Mouse (Mus musculus): ENCODE measurements around the gene Snph. TPM values are rescaled to one million over a fixed set of nuclear protein-coding genes. Genes with fewer than 3 reads are reported as not detected.

Snph gene
- polyA plus RNA-seq, 1 experiment from 2014 or later = 27.7 TPM

GRCm38 (mm10) chr2:151587306-151587705, 45.1 kb downstream of the Snph start:
- Histone ChIP-seq H3K4me1 (replicated peaks) (no peaks in the 10 kb centered on the region), H3K36me3 (peaks cover 3% of the 10 kb centered on the region; the same call in 1 of the 2 replicates), H3K4me3 (no peak overlapping the region), H3K27ac (replicated peaks) (no peak overlapping the region), H3K9ac (no peak overlapping the region), H3K27me3 (no peaks in the 10 kb centered on the region), H3K9me3 (no peaks in the 10 kb centered on the region), H3K4me2 (no peak overlapping the region)
- WGBS = 83% methylated on average over 9 of the region's 9 CpGs
- ATAC-seq (ENCODE audit: low FRiP score, low read depth) = no peak

DNA sequence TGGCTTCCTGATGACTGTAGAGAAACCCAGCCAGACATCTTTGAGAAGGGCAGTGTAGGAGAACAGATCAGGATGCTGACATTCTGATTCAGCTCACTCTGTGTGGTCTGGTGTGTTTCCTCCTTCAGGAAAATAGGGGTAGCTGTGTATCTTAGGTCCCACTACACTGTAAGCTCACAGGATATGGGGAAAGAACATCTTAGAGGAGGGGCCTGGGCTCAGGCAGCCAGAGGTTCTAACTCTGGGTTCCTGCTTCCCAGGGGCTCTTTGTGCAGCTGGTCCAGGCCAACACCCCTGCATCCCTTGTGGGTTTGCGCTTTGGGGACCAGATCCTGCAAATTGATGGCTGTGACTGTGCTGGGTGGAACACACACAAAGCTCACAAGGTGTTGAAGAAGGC, 45.6 kb downstream of the Snph start:
- no peak for ATAC-seq (ENCODE audit: low FRiP score, low read depth)
- 96% methylated on average over 1 of the region's 1 CpGs for WGBS
- H3K4me3 ChIP-seq = no peak overlapping the region

DNA sequence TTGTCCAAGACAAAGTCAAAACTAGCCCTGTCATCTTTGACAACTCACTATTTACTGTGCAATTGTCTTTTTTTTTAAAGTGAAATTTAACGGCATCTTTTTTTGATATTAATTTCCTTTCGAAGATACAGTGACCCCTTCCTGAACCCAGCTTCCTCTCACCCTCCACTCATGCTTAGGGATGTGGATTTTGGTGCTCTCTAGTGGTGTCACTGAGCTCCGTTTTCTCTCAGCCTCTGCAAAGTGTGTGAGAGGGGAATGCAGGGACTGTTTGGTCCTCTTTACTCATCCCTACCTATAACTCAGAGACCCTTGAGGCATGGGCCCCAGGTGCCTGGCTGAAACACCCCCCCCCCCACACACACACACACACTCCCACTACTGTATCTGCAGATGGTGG, 46.5 kb downstream of the Snph start:
- H3K4me3 ChIP-seq = no peak overlapping the region
- no peak; the same call in 1 of the 2 replicates for ATAC-seq (ENCODE audit: low FRiP score, low read depth)
- H3K27me3 ChIP-seq = no peaks in the 10 kb centered on the region
- WGBS = 70% methylated on average over 3 of the region's 3 CpGs
- H3K9me3 ChIP-seq = no peaks in the 10 kb centered on the region
- no peak overlapping the region for H3K9ac ChIP-seq
- H3K4me2 ChIP-seq = no peak overlapping the region
- H3K27ac ChIP-seq (replicated peaks) = no peak overlapping the region
- H3K4me1 ChIP-seq (replicated peaks) = no peaks in the 10 kb centered on the region
- no peaks in the 10 kb centered on the region for H3K36me3 ChIP-seq

More for the DNA sequence above, 45.6 kb downstream of the Snph start:
- no peak overlapping the region for H3K9ac ChIP-seq
- no peaks in the 10 kb centered on the region for H3K27me3 ChIP-seq
- no peaks in the 10 kb centered on the region for H3K9me3 ChIP-seq
- no peak overlapping the region for H3K4me2 ChIP-seq
- no peaks in the 10 kb centered on the region for H3K4me1 ChIP-seq (replicated peaks)
- H3K27ac ChIP-seq (replicated peaks) = no peak overlapping the region
- peaks cover 2% of the 10 kb centered on the region; the same call in 1 of the 2 replicates for H3K36me3 ChIP-seq

GRCm38 (mm10) chr2:151580945-151581344, 51.4 kb downstream of the Snph start:
- Histone ChIP-seq H3K27me3 (no peaks in the 10 kb centered on the region), H3K9ac (no peak overlapping the region), H3K36me3 (no peaks in the 10 kb centered on the region), H3K4me2 (no peak overlapping the region), H3K27ac (replicated peaks) (no peak overlapping the region), H3K4me3 (no peak overlapping the region), H3K9me3 (no peaks in the 10 kb centered on the region), H3K4me1 (replicated peaks) (peaks cover 7% of the 10 kb centered on the region)
- no peak for ATAC-seq (ENCODE audit: low FRiP score, low read depth)
- 36% methylated on average over 1 of the region's 1 CpGs for WGBS

DNA sequence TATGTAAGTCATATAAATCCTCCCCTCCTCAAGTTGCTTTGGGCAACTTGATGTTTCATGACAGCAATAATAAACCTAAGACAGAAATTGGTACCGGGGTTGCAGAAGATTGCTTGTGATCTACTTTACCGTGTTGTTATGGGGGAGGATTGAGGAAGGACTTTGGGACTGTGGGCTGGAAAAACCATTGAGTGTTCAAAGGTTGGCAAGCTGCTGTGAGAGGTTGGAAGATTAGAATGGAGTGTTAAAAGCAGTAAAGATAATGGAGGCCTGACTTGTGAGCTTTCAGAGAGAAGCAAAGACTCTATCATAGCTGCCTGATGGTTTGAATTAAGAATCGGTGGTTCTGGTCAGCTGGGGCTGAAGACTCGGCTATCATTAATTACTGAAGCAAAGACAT, 53.2 kb downstream of the Snph start:
- no peaks in the 10 kb centered on the region for H3K36me3 ChIP-seq
- no peak for ATAC-seq (ENCODE audit: low FRiP score, low read depth)
- WGBS = 87% methylated on average over 4 of the region's 4 CpGs
- H3K27me3 ChIP-seq = no peaks in the 10 kb centered on the region
- peaks cover 16% of the 10 kb centered on the region for H3K4me1 ChIP-seq (replicated peaks)
- no peak overlapping the region for H3K9ac ChIP-seq
- no peak overlapping the region for H3K4me2 ChIP-seq
- H3K27ac ChIP-seq (replicated peaks) = no peak overlapping the region
- no peaks in the 10 kb centered on the region for H3K9me3 ChIP-seq
- H3K4me3 ChIP-seq = no peak overlapping the region

- peak overlapping the region; percentile 51 for H3K4me3 ChIP-seq
- no peaks in the 10 kb centered on the region for H3K36me3 ChIP-seq
- peak overlapping the region; percentile 92 for H3K4me2 ChIP-seq
- under 1% methylated on average over 38 of the region's 38 CpGs for WGBS
- H3K27me3 ChIP-seq = no peaks in the 10 kb centered on the region
- ATAC-seq (ENCODE audit: low FRiP score, low read depth) = peak; percentile 97
- H3K27ac ChIP-seq (replicated peaks) = peak overlapping the region; percentile 94
- H3K9ac ChIP-seq = peak overlapping the region; percentile 71
- H3K9me3 ChIP-seq = no peaks in the 10 kb centered on the region
- peaks cover 16% of the 10 kb centered on the region for H3K4me1 ChIP-seq (replicated peaks)
Observed at GRCm38 (mm10) chr2:151575699-151576389, 56.5 kb downstream of the Snph start.

GRCm38 (mm10) chr2:151575119-151575698, 57.2 kb downstream of the Snph start:
- Histone ChIP-seq H3K27me3 (no peaks in the 10 kb centered on the region), H3K9me3 (no peaks in the 10 kb centered on the region), H3K9ac (peak overlapping the region; percentile 71), H3K27ac (replicated peaks) (peak overlapping the region; percentile 94), H3K4me1 (replicated peaks) (peaks cover 16% of the 10 kb centered on the region), H3K36me3 (no peaks in the 10 kb centered on the region), H3K4me3 (peak overlapping the region; percentile 51), H3K4me2 (peak overlapping the region; percentile 92)
- ATAC-seq (ENCODE audit: low FRiP score, low read depth) = peak; percentile 2
- 21% methylated on average over 7 of the region's 7 CpGs for WGBS

- no peak overlapping the region for H3K4me3 ChIP-seq
- ATAC-seq (ENCODE audit: low FRiP score, low read depth) = no peak
Observed at GRCm38 (mm10) chr2:151574607-151575006, 57.8 kb downstream of the Snph start.

GRCm38 (mm10) chr2:151573667-151574066, 58.7 kb downstream of the Snph start:
- whole genome bisulfite sequencing = 58% methylated on average over 3 of the region's 3 CpGs
- no peak overlapping the region for H3K9ac ChIP-seq
- H3K4me3 ChIP-seq = no peak overlapping the region
- H3K27ac ChIP-seq (replicated peaks) = no peak overlapping the region
- H3K36me3 ChIP-seq = no peaks in the 10 kb centered on the region
- no peaks in the 10 kb centered on the region for H3K27me3 ChIP-seq
- no peak overlapping the region for H3K4me2 ChIP-seq
- no peaks in the 10 kb centered on the region for H3K9me3 ChIP-seq
- peaks cover 16% of the 10 kb centered on the region for H3K4me1 ChIP-seq (replicated peaks)
- ATAC-seq (ENCODE audit: low FRiP score, low read depth) = no peak

More at GRCm38 (mm10) chr2:151574607-151575006, 57.8 kb downstream of the Snph start:
- H3K27me3 ChIP-seq = no peaks in the 10 kb centered on the region
- WGBS = 54% methylated on average over 5 of the region's 5 CpGs
- no peak overlapping the region for H3K27ac ChIP-seq (replicated peaks)
- no peaks in the 10 kb centered on the region for H3K36me3 ChIP-seq
- H3K9ac ChIP-seq = no peak overlapping the region
- H3K4me2 ChIP-seq = no peak overlapping the region
- H3K9me3 ChIP-seq = no peaks in the 10 kb centered on the region
- H3K4me1 ChIP-seq (replicated peaks) = peaks cover 16% of the 10 kb centered on the region

DNA sequence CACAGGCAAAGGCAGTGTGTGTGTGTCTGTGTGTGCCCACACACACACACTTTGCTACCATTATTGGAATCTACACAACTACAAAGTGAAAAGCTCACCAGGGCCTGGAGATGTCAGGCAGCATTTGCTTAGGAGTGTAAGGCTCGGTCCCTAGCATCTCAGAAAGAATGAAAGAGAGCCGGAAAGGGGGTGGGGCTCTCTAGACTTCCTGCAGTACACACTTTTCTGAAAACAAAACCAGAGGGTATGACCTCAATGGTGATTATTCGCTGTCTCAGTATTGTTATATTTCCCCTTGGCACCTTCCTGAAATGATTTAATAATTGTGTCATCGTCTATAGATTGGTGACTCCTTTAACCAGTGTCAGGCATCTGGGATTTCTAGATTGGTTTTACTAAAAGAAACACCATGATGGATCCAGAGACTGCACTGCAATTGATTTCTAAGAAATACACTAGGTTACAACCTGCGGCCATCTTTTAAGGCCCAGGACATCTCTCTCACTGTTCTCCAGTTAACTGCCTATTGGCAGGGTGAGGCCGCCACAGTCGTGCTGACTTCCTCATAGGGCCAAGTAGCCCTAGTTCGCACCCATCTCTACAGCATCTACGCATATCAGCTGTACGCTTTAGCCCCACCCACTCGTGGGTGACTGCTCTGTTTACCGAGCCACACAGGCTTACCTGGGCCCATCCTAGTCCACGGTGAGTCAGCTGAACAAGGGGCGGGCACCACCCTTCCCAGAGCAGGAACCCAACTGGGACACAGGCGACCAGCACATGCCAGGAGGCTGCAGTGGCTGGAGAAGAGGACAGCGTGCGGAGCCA, 60.3 kb downstream of the Snph start, which contains the start of gene Sdcbp2:
TSS of gene Sdcbp2 (plus strand) at position 750 of the 828 bp plus-strand sequence.
- no peaks in the 10 kb centered on the region for H3K27me3 ChIP-seq
- H3K4me2 ChIP-seq = no peak within 1 kb of the TSS
- no peaks in the 10 kb centered on the region for H3K9me3 ChIP-seq
- H3K9ac ChIP-seq = no peak within 1 kb of the TSS
- H3K4me1 ChIP-seq (replicated peaks) = peaks cover 16% of the 10 kb centered on the region
- H3K36me3 ChIP-seq = no peaks in the 10 kb centered on the region
- WGBS = 75% methylated on average over 17 of the region's 17 CpGs
- H3K4me3 ChIP-seq = no peak within 1 kb of the TSS
- H3K27ac ChIP-seq (replicated peaks) = no peak within 1 kb of the TSS
- no peak for ATAC-seq (ENCODE audit: low FRiP score, low read depth)

DNA sequence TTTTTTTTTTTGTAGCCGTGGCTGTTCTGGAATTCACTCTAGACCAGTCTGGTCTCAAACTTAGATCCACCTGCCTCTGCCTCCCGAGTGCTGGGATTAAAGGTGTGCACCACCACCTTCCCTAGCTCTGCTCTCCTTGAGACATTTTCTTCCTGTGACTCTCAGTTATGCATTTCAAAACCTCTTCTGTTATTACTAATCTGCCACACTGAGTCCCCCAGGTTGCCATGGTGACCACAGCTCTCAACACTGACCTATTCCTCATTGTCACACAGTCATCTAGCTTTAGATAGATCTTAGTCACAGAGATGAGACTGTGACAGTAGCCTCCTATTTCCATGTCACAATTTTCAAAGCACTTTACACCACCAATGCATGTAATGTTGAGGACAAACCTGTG, 62.9 kb downstream of the Snph start:
- H3K36me3 ChIP-seq = peaks cover 8% of the 10 kb centered on the region; the same call in 1 of the 2 replicates
- H3K27me3 ChIP-seq = no peaks in the 10 kb centered on the region
- no peaks in the 10 kb centered on the region for H3K9me3 ChIP-seq
- H3K4me3 ChIP-seq = no peak overlapping the region
- WGBS = 78% methylated on average over 2 of the region's 2 CpGs
- H3K4me2 ChIP-seq = no peak overlapping the region
- H3K27ac ChIP-seq (replicated peaks) = no peak overlapping the region
- no peak for ATAC-seq (ENCODE audit: low FRiP score, low read depth)
- H3K4me1 ChIP-seq (replicated peaks) = no peaks in the 10 kb centered on the region
- no peak overlapping the region for H3K9ac ChIP-seq

DNA sequence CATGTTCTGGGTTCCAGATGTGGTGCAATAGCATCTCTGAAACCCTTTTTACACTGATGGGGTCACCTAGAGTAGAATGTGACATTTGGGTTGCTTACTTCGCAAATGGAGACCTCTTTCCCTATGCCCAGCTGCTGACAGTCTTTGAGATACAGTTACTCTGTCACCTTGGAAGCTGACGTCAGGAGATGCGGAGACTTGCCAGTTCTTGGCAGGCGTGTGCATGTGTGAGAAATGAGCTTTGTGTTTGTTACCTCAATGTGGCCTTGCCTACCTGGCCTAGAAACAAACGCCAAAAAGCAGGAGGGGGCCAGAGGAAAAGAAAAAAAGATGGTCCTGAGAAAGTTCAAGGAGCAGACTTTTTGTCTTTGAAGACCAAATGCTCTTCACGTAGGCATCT, 65.5 kb downstream of the Snph start:
- H3K27ac ChIP-seq (replicated peaks) = no peak overlapping the region
- H3K36me3 ChIP-seq = peaks cover 28% of the 10 kb centered on the region
- H3K4me3 ChIP-seq = no peak overlapping the region
- no peak for ATAC-seq (ENCODE audit: low FRiP score, low read depth)
- H3K4me2 ChIP-seq = no peak overlapping the region
- 88% methylated on average over 6 of the region's 6 CpGs for WGBS
- no peaks in the 10 kb centered on the region for H3K27me3 ChIP-seq
- no peaks in the 10 kb centered on the region for H3K9me3 ChIP-seq
- H3K9ac ChIP-seq = no peak overlapping the region
- H3K4me1 ChIP-seq (replicated peaks) = no peaks in the 10 kb centered on the region

Measured in hindbrain, embryonic 15.5 days (tissue).